Mouse (Mus musculus) left cerebral cortex, adult 8-10 months (tissue): ENCODE results near the gene 2610001J05Rik. TPM values are rescaled to one million over a fixed set of nuclear protein-coding genes. Genes with fewer than 3 reads are reported as not detected.

Experiments
- DNase-seq, 2 experiments: peaks; one replicate each; pipeline ENCODE4 v3.0.0; 2022; ENCODE audit warnings: low spot score in 2 of 2
- total RNA-seq, 4 experiments: library from RNA; stranded (reverse); gene quantifications; 2 replicates each; pipeline ENCODE4 v1.2.4; 2022

2610001J05Rik gene
- total RNA-seq, 4 experiments from 2014 or later = 34.0 to 36.7 (median 35.2) TPM

DNA sequence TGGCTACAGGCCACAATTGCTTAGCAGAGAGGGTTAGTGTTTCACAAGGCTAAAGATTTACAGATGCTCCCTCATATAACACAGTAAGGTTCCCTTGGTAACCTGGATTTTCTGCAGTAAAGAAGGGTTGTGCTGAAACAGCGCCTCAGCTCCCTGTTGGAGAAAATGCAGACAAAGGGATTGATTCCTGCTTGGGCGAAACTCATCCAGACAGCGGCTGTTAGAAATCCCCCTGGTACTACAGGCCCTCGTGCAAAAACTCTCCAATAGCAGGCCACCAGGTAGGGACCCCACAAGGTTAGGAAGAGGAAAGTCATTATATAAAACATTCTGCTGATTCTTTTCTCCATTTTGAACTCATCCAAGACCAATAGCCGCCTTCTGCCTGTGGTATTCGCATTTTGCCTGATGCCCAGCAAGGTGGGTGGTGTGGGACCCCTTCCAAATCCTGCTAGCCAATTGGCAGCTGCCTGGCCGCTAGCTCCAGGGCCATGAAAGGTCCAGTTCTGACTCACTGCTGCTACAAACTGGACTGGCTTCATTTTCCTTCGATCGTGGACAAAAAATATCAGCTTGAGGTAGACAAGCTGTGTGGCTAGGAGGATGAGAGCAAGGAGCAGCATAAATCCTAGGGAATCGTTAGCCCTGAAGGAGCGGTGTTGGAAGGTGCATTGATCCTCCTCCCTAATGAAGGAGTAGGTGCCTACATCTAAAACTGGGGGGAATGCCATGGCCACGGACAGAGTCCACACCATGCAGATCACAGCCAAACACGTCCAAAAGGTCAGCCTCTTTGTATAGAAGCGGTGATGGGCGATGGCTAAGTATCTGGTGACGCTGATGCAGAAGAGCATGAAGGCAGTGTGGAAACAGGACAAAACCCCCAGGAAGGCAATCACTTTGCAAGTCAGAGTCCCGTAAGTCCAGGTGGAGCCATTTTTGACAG lies 35.3 kb downstream of the 2610001J05Rik start:
- DNase-seq = peak; percentile 24 to 29

DNA sequence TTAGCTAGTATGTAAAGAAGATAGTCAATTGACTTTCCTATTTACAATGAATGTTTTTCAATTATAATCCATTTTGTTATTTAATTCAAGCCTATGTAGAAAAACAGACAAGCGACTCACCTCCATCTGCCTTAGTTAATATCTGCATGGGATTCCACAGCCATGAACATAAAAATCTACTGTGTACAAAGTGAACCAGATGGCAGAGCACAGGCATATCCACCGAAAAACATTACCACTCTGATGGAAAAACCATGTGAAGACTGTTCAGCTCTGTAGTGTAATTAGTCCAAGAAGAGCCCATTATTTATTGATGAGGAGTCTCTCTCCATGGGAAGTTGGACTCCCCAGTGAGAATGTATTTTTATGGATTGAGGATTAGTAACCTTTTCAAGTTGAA lies 38.5 kb downstream of the 2610001J05Rik start:
- DNase-seq = no peak

DNA sequence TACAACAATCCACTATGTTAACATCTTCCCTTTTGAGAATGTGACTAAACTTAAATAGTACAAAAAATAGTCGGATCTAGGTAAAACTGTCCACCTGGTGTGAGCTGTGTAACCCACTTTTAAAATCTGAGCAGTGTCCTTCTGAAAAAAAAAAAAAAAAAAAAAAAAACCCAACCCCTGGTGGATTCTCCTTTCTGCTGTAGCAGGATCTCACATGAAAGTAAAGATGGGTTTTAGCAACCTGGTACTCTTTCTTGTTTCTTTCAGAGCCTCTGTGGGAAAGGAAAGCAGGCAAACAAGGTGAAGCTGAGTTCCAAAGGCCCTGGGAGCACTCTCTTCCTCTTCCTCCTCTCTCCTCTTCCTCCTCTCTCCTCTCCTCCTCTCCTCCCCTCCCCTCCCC lies 42.4 kb downstream of the 2610001J05Rik start:
- no peak for DNase-seq

Other genes with a start within 250 kb of the 2610001J05Rik start
- gene Bmt2, start 193.6 kb downstream of the 2610001J05Rik start, total RNA-seq = 10 to 100 TPM; 20.9 to 23.5 (median 22.8) TPM
- 10 to 100 TPM; 34.9 to 37.0 (median 35.9) TPM for gene Gpr85, start 31.6 kb downstream of the 2610001J05Rik start, total RNA-seq